Mouse (Mus musculus) adrenal gland (tissue): ENCODE results near the gene Olfr1475.
"Not testable (repeated sequence)": the region's sequence is repeated elsewhere in the genome, so short reads cannot be mapped to it uniquely, and the experiment has no call there.

Source experiments
- intact Hi-C: fragments of 180-260 bp; cut with DNase I; formaldehyde crosslinking; loops from one replicate; pipeline ENCODE4 v1.15.1; 2025
- long read RNA-seq, 2 experiments: library from polyadenylated mRNA; unstranded; transcript quantifications; one replicate each; pipeline ENCODE4 v2.0.0; 2020; ENCODE audit warnings: borderline replicate concordance in 1 of 2; ENCODE audit not compliant: insufficient replicate concordance in 1 of 2

The Olfr1475 gene
- long read RNA-seq, experiment 1: 0 reads
- long read RNA-seq, experiment 2: 0 reads

DNA sequence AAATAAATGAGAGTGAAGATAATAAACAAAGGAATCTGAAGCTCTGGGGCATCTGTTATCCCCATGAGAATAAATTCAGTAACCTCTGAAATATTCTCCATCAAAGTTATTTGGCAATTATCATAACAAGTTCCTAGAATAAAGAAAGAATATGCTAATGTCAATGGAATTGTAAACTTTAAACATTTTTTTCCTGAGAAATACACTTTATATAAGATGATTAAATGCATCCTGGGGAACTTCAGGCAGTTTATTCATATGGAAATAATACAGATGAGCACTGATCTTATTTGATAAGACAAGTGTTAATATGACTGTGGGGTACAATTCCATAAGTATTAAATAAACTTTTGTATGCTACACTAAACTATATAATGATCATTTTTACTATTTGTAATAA is at the start of gene Olfr1475:
Olfr1475 (minus strand) TSS at position 101 of the 400 bp plus-strand sequence.
- intact Hi-C loops: no loop called here

DNA sequence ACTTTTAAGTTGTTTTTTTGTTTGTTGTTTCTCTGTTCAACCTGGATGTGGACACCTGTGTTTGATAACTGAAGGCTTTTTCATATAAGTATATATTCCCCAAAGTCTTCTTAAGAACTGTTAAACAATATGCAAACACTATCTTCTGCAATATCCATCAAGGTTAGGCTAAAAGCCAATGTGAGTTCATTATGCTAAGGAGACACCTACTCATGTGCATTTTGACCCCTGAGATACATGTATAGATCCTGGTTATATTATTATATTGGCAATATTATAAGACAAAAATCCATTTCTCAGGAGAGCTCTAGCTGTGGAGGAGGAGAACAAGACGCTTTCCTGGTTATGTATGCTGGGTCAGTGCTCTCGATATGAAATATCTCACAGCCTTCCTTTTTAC is 47.6 kb upstream of the Olfr1475 start, which contains the start of gene Olfr1480:
Olfr1480 (plus strand) TSS at position 301 of the 400 bp plus-strand sequence.
- intact Hi-C loops: no loop called here

DNA sequence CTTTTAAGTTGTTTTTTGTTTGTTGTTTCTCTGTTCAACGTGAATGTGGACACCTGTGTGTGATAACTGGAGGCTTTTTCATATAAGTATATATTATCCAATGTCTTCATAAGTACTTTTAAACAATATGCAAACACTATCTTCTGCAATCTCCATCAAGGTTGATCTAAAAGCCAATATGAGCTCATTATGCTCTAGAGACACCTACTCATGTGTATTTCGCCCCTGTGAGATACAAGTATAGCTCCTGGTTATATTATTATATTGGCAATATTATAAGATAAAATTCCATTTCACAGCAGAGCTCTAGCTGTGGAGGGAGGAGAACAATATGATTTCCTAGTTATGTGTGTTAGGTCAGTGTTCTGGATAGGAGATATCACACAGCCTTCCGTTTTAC is 20.2 kb upstream of the Olfr1475 start, which contains the start of gene Olfr1477:
Olfr1477 (plus strand) TSS at position 301 of the 400 bp plus-strand sequence.
- intact Hi-C loops: no loop called here

DNA sequence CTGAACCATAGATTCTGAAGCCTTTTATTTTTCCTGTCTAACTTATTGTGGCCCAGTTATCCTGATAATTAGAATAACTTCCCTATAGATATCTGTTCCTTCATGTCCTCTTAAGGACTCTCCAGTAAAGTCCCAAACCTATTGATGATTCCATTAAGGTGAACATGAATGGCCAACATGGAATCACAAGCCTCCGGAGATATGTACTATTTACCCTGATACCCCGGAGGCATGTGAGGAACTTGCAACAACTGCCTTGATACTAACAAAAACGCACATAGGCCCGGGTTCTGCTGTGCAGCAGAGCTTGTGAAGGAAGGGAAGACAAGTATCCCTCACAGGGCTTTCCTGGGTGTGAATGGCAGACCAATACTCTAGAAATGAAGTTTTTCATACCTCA is 10.7 kb downstream of the Olfr1475 start, which contains the start of gene Olfr1474:
Olfr1474 (plus strand) TSS at position 301 of the 400 bp plus-strand sequence.
- intact Hi-C loops: not testable (repeated sequence)

DNA sequence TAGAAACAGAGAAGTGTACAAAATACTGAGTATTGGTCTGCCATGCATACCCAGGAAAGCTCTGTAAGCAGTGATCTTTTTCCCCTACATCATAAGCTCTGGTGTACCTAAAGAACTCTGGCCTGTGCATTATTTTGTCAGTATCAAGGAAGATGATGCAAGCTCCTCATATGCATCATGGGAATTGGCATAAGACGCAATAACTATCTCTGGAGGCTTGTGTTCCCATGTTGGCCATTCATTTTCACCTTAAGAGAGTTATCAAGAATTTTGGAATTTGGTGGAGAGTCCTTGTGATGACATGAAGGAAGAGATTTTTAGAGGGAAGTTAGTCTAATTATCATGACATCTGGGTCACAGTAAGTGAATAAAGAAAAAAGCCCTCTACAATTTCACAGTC is 24.0 kb downstream of the Olfr1475 start, which contains the start of gene Olfr1472:
Olfr1472 (minus strand) TSS at position 101 of the 400 bp plus-strand sequence.
- intact Hi-C loops: no loop called here

DNA sequence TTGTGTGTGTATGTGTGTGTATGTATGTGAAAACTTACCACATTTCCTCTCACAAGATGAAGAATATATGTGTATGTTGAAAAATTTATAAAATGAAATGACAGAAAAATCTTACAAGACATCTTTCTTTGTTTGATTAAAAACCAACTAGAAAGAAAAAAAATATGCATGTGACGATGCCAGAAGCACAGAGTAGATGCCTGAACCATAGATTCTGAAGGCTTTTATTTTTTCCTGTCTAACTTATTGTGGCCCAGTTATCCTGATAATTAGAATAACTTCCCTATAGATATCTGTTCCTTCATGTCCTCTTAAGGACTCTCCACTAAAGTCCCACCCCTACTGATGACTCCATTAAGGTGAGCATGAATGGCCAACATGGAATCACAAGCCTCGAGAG is 36.9 kb downstream of the Olfr1475 start, which contains the start of gene Olfr1471:
Olfr1471 (plus strand) TSS at position 301 of the 400 bp plus-strand sequence.
- intact Hi-C loops: not testable (repeated sequence)
